Mouse (Mus musculus) C2C12 (cell line): ENCODE measurements around the gene Zfyve27.

Source experiments
- CTCF ChIP-seq: IDR thresholded peaks from one replicate; pipeline ENCODE4 v1.5.1; 2011; ENCODE audit not compliant: control insufficient read depth, insufficient read depth, insufficient read length
- FOSL1 ChIP-seq: IDR thresholded peaks from one replicate; pipeline ENCODE4 v1.8.0; 2011; ENCODE audit warnings: mild to moderate bottlenecking, low read length; ENCODE audit not compliant: poor library complexity, insufficient read depth, severe bottlenecking
- MAX ChIP-seq: IDR thresholded peaks from one replicate; pipeline ENCODE4 v1.6.1; 2011; ENCODE audit warnings: mild to moderate bottlenecking, control low read depth

DNA sequence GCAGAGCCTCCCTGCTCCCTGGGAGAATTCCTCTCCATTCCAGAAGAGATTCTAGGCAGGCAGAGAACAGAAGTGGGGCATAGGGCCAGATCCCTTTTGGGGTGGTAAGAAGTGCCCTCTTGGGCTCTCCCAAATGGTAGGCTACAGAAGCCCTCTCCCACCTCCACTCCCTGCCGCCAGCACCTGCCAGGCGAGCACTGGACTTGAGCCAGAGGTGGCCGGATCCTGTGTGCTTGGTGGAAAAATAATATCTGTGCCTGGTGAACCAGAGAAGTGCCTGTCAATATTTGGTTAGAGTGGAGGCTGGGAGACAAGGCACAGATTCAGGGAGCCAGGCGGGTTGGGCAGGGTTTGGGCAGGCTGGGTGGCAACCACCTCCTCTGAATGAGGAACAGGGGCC is 32.6 kb downstream of the Zfyve27 start:
- TF ChIP-seq CTCF (no peak), MAX (no peak), FOSL1 (no peak)
